Mouse (Mus musculus) cerebellum, adult 9-10 months (tissue): ENCODE measurements around the gene Fam92a.
"Not testable (repeated sequence)": the region's sequence is repeated elsewhere in the genome, so short reads cannot be mapped to it uniquely, and the experiment has no call there.

Experiments used
- DNase-seq: peaks from one replicate; pipeline ENCODE4 v3.0.0; 2022

Gene Fam92a

GRCm38 (mm10) chr4:12171318-12172091 lies at the start of gene Fam92a:
Fam92a (minus strand) TSS chr4:12172015.
- peak; percentile 73 for DNase-seq

GRCm38 (mm10) chr4:12178992-12179391 lies 7.2 kb upstream of the Fam92a start:
- DNase-seq = no peak

GRCm38 (mm10) chr4:12170986-12171317 lies 863 bp downstream of the Fam92a start:
- DNase-seq = no peak

- no peak for DNase-seq
Observed at GRCm38 (mm10) chr4:12147660-12148059, 24.2 kb downstream of the Fam92a start.

GRCm38 (mm10) chr4:12141516-12141915 lies 30.3 kb downstream of the Fam92a start:
- not testable (repeated sequence) for DNase-seq

GRCm38 (mm10) chr4:12140592-12141062 lies 31.2 kb downstream of the Fam92a start:
- peak; percentile 21 for DNase-seq

- peak; percentile 83 for DNase-seq
Observed at GRCm38 (mm10) chr4:12140141-12140567, 31.7 kb downstream of the Fam92a start, which contains the start of gene Rbm12b1. Rbm12b1 (plus strand) TSS chr4:12140264.
